Mouse (Mus musculus) adrenal gland, postnatal 14 days (tissue): ENCODE results near the gene Gm5244. TPM values are rescaled to one million over a fixed set of nuclear protein-coding genes. Genes with fewer than 3 reads are reported as not detected.

Experiments
- DNase-seq: peaks from one replicate; pipeline ENCODE4 v3.0.0; 2021; ENCODE audit warnings: mixed read lengths
- long read RNA-seq, 2 experiments: library from polyadenylated mRNA; stranded (forward); transcript quantifications; one replicate each; pipeline ENCODE4 v2.0.0; 2021
- total RNA-seq: library from RNA; stranded (reverse); gene quantifications from 2 replicates; pipeline ENCODE4 v1.2.3, GENCODE M21; 2021

Gm5244 gene
- total RNA-seq: not detected in 2 replicates
- long read RNA-seq, experiment 1: 0 reads
- long read RNA-seq, experiment 2: 0 reads

- DNase-seq: no peak
Measured at GRCm38 (mm10) chr19:12846382-12846781, at the start of gene Gm5244. Gene Gm5244 (plus strand): TSS chr19:12846682.

- DNase-seq: peak; percentile 35
Measured at GRCm38 (mm10) chr19:12797071-12797470, 49.4 kb upstream of the Gm5244 start.

GRCm38 (mm10) chr19:12798404-12798803 is 48.1 kb upstream of the Gm5244 start:
- no peak for DNase-seq

GRCm38 (mm10) chr19:12799081-12799480 is 47.4 kb upstream of the Gm5244 start:
- DNase-seq: no peak

GRCm38 (mm10) chr19:12800621-12801020 is 45.9 kb upstream of the Gm5244 start:
- no peak for DNase-seq

- DNase-seq: no peak
Measured at GRCm38 (mm10) chr19:12801046-12801445, 45.4 kb upstream of the Gm5244 start.

- no peak for DNase-seq
Measured at GRCm38 (mm10) chr19:12802830-12803229, 43.7 kb upstream of the Gm5244 start.

GRCm38 (mm10) chr19:12804237-12804636 is 42.2 kb upstream of the Gm5244 start:
- no peak for DNase-seq

GRCm38 (mm10) chr19:12805730-12806129 is 40.8 kb upstream of the Gm5244 start:
- peak; percentile 26 for DNase-seq

- no peak for DNase-seq
Measured at GRCm38 (mm10) chr19:12806214-12806613, 40.3 kb upstream of the Gm5244 start.

GRCm38 (mm10) chr19:12812644-12813364 is 33.7 kb upstream of the Gm5244 start:
- DNase-seq: no peak

- DNase-seq: no peak
Measured at GRCm38 (mm10) chr19:12813883-12814282, 32.6 kb upstream of the Gm5244 start.

GRCm38 (mm10) chr19:12818507-12818906 is 28.0 kb upstream of the Gm5244 start:
- DNase-seq: no peak

GRCm38 (mm10) chr19:12820383-12820782 is 26.1 kb upstream of the Gm5244 start:
- peak; percentile 32 for DNase-seq

GRCm38 (mm10) chr19:12824549-12824948 is 21.9 kb upstream of the Gm5244 start:
- no peak for DNase-seq

GRCm38 (mm10) chr19:12830823-12831430 is 15.6 kb upstream of the Gm5244 start:
- no peak for DNase-seq

GRCm38 (mm10) chr19:12831559-12831958 is 14.9 kb upstream of the Gm5244 start:
- DNase-seq: no peak

- no peak for DNase-seq
Measured at GRCm38 (mm10) chr19:12833625-12834024, 12.9 kb upstream of the Gm5244 start.

- DNase-seq: no peak
Measured at GRCm38 (mm10) chr19:12838507-12838906, 8.0 kb upstream of the Gm5244 start.

- no peak for DNase-seq
Measured at GRCm38 (mm10) chr19:12856983-12857382, 10.5 kb downstream of the Gm5244 start, which contains the start of gene Olfr1444. Gene Olfr1444 (plus strand): TSS chr19:12857283.

- DNase-seq: no peak
Measured at GRCm38 (mm10) chr19:12883555-12883954, 37.1 kb downstream of the Gm5244 start, which contains the start of gene Olfr1445. Gene Olfr1445 (plus strand): TSS chr19:12883855.

GRCm38 (mm10) chr19:12893424-12893823 is 46.9 kb downstream of the Gm5244 start, which contains the start of gene Olfr1446:
Gene Olfr1446 (minus strand): TSS chr19:12893524.
- no peak for DNase-seq
